Mouse (Mus musculus) embryonic facial prominence, embryonic 12.5 days (tissue): Measurements from ENCODE around the gene Irf1. TPM values are rescaled to one million over a fixed set of nuclear protein-coding genes. Genes with fewer than 3 reads are reported as not detected.

ENCODE experiments used
- ATAC-seq: fragments of 200-750 bp; cut with Nextera tagmentation; 2 replicates; pipeline ENCODE4 v1.8.0; 2017; ENCODE audit not compliant: insufficient number of reproducible peaks, insufficient read depth, low FRiP score, low TSS enrichment
- H3K27ac ChIP-seq: fragments of 300-500 bp; sonication (generic); 2 replicates; pipeline ENCODE4 v1.5.1; 2016; ENCODE audit warnings: mild to moderate bottlenecking
- H3K27me3 ChIP-seq: fragments of 300-500 bp; sonication (generic); 2 replicates; pipeline ENCODE4 v1.6.1; 2016; ENCODE audit warnings: mild to moderate bottlenecking, moderate library complexity
- H3K36me3 ChIP-seq: fragments of 300-500 bp; sonication (generic); 2 replicates; pipeline ENCODE4 v1.6.1; 2016; ENCODE audit warnings: mild to moderate bottlenecking
- H3K4me1 ChIP-seq: fragments of 300-500 bp; sonication (generic); 2 replicates; pipeline ENCODE4 v1.6.1; 2016
- H3K4me2 ChIP-seq: fragments of 300-500 bp; sonication (generic); replicated peaks from 2 replicates; pipeline ENCODE4 v1.6.1; 2016; ENCODE audit warnings: mild to moderate bottlenecking, moderate library complexity
- H3K4me3 ChIP-seq: fragments of 300-500 bp; sonication (generic); 2 replicates; pipeline ENCODE4 v1.5.1; 2016; ENCODE audit warnings: mild to moderate bottlenecking
- H3K9ac ChIP-seq: fragments of 300-500 bp; sonication (generic); 2 replicates; pipeline ENCODE4 v1.6.1; 2016; ENCODE audit warnings: mild to moderate bottlenecking, moderate library complexity
- H3K9me3 ChIP-seq: fragments of 300-500 bp; sonication (generic); 2 replicates; pipeline ENCODE4 v1.6.1; 2016; ENCODE audit warnings: mild to moderate bottlenecking, moderate library complexity
- WGBS: fragments of 180-500 bp; shearing (Covaris S2); methylation state at CpG from one replicate; pipeline ENCODE4 v1.1.7; 2016; 5-methylcytosine and 5-hydroxymethylcytosine counted together
- polyA plus RNA-seq: library from polyadenylated mRNA; unstranded; fragments of >200 nt; fragmentation: Nextera tagmentation; extraction: Ambion mirVana; gene quantifications from 2 replicates; pipeline ENCODE4 v1.2.1, GENCODE M21; 2016

Gene Irf1
- polyA plus RNA-seq, 1 experiment from 2014 or later = 10.2 TPM

DNA sequence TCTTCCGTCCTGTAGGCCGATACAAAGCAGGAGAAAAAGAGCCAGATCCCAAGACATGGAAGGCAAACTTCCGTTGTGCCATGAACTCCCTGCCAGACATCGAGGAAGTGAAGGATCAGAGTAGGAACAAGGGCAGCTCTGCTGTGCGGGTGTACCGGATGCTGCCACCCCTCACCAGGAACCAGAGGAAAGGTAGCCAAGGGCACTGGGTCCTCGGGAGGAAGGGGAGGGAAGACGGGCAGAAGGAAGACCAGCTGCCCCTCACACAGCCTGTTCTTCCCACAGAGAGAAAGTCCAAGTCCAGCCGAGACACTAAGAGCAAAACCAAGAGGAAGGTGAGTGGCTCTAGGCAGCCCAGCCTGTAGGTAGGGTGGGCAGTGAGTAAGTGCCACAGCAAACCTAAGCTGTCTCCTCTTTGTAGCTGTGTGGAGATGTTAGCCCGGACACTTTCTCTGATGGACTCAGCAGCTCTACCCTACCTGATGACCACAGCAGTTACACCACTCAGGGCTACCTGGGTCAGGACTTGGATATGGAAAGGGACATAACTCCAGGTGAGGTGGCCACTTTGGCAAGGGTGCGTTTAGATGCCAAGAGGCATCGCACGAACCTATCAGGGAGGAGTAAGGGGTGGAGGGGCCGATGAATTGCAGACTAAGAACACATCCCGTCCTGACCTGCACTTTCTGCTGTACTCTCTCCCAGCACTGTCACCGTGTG lies 4.0 kb downstream of the Irf1 start:
- no peak overlapping the region for H3K4me2 ChIP-seq
- H3K4me3 ChIP-seq = no peak overlapping the region
- H3K36me3 ChIP-seq = peaks cover 9% of the 10 kb centered on the region; the same call in 1 of the 2 replicates
- H3K27me3 ChIP-seq = no peaks in the 10 kb centered on the region
- no peak for ATAC-seq
- no peaks in the 10 kb centered on the region for H3K9me3 ChIP-seq
- H3K9ac ChIP-seq = no peak overlapping the region
- H3K27ac ChIP-seq = no peak overlapping the region
- WGBS = 90% methylated on average over 16 of the region's 16 CpGs
- peaks cover 13% of the 10 kb centered on the region for H3K4me1 ChIP-seq

DNA sequence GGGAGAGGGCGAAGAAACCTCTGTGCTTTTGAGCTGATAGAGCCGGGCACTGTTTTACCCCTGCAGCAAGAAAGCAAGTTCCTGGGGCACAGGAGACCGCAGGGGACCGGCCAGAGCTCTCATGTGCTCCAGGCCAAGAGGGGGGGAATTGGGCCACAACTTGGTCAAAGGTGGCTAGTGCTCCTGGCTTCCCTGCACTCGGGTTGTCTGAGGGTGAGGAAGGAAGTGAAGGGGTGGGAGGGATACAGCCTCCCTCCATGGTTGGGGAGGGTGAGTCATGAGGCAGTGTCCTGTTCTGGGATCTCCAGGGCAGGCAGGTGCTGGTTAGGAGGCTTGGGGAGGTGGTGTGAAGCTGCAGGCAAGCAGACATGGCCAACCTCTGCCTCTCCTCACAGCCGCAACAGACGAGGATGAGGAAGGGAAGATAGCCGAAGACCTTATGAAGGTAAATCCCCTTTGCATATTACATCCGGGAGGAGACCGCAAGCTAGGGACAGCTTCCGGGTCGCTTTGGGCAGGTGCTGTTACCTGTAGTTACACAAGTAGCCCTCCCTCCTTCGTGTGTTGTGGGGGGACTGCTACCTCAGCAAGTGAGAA lies 4.9 kb downstream of the Irf1 start:
- H3K4me2 ChIP-seq = no peak overlapping the region
- no peak overlapping the region for H3K4me3 ChIP-seq
- no peak for ATAC-seq
- no peaks in the 10 kb centered on the region for H3K27me3 ChIP-seq
- H3K36me3 ChIP-seq = peaks cover 9% of the 10 kb centered on the region; the same call in 1 of the 2 replicates
- H3K9me3 ChIP-seq = no peaks in the 10 kb centered on the region
- no peak overlapping the region for H3K9ac ChIP-seq
- peaks cover 3% of the 10 kb centered on the region for H3K4me1 ChIP-seq
- no peak overlapping the region for H3K27ac ChIP-seq
- 82% methylated on average over 13 of the region's 13 CpGs for WGBS

DNA sequence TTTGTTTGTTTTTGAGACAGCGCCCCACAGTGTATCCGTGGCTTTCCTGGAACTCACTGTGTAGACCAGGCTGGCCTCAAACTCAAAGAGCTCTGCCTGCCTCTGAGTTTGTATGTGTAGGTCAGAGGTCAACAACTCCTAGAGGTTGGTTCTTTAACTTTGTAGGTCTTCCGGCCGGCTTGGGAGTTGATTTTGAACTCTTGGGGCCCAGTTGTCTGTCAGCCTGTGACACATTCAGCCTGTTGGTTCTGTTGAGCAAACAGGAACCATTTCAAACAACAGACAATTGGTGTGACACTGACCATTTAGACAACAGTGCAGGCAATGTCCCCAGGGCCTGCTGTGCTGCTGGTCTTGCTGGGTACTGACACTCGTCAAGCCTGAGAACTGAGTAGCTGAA lies 7.9 kb downstream of the Irf1 start:
- Histone ChIP-seq H3K36me3 (peaks cover 9% of the 10 kb centered on the region; the same call in 1 of the 2 replicates), H3K4me1 (no peaks in the 10 kb centered on the region), H3K27ac (no peak overlapping the region), H3K4me2 (no peak overlapping the region), H3K9me3 (no peaks in the 10 kb centered on the region), H3K27me3 (no peaks in the 10 kb centered on the region), H3K4me3 (no peak overlapping the region), H3K9ac (no peak overlapping the region)
- 55% methylated on average over 5 of the region's 5 CpGs for WGBS
- ATAC-seq = no peak

DNA sequence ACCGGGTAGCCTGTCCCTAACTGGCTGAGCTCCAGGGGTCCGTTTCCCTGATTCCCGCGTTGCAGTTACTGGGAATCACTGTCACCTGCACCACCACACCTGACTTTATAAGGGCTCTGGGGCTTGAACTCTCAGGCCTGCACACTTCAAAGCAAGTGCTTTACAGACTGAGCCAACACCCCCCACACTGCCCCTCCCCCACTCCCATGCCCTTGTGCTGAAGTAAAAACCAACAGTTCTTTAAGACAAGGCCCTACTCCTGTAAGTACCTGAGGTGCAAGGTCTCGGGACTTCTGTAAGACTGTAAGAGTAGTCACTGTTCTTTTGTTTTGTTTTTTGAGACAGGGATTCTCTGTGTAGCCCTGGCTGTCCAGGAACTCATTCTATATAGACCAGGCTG lies 8.6 kb downstream of the Irf1 start:
- H3K27me3 ChIP-seq = no peaks in the 10 kb centered on the region
- no peaks in the 10 kb centered on the region for H3K9me3 ChIP-seq
- H3K4me1 ChIP-seq = no peaks in the 10 kb centered on the region
- ATAC-seq = no peak
- peaks cover 9% of the 10 kb centered on the region; the same call in 1 of the 2 replicates for H3K36me3 ChIP-seq
- H3K4me2 ChIP-seq = no peak overlapping the region
- H3K4me3 ChIP-seq = no peak overlapping the region
- WGBS = 84% methylated on average over 5 of the region's 5 CpGs
- H3K9ac ChIP-seq = no peak overlapping the region
- no peak overlapping the region for H3K27ac ChIP-seq

DNA sequence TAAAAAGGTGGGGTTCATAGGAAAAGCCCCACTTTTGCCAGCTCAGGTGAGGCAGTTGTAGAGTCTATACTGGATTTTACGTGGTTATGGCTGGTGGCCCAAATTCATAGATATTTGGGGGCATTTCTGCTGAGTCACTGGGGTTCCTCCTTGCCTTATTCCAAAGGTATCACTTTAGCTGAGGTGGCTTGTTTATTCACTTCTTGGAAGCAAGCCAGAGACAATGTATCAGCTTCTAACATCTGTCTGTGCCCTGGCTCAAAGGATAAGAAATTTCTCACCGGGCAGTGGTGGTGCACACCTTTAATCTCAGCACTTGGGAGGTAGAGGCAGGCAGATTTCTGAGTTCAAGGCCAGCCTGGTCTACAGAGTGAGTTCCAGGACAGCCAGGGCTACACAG lies 10.0 kb downstream of the Irf1 start:
- no peak for ATAC-seq
- Histone ChIP-seq H3K9ac (no peak overlapping the region), H3K36me3 (0 out of 2 replicates have a peak, but pooled peaks cover 6% of the 10 kb centered on the region), H3K27ac (no peak overlapping the region), H3K27me3 (no peaks in the 10 kb centered on the region), H3K9me3 (no peaks in the 10 kb centered on the region), H3K4me3 (no peak overlapping the region), H3K4me2 (no peak overlapping the region), H3K4me1 (no peaks in the 10 kb centered on the region)
- 86% methylated on average over 2 of the region's 2 CpGs for WGBS

DNA sequence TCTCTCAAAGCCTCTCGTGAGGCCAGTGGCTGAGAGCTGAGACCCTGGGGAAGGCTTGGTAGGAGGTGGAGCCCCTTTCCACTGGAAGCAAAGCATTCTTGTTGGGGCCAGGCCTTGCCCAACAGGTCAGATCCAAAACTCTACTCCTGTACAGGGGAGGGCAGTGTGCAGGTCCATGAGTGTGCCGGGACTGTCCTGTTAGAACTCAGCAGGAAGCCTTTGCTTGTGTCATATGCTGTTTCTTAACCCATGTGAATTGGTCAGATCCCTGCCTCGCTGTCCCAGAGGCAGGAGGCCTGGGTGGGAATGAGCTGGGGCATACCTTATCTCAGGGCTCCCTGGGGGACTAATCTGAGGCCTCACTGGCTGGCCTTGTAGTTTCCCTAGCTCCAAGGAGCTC lies 10.4 kb downstream of the Irf1 start:
- H3K9ac ChIP-seq = no peak overlapping the region
- H3K4me2 ChIP-seq = no peak overlapping the region
- 0 out of 2 replicates have a peak, but pooled peaks cover 6% of the 10 kb centered on the region for H3K36me3 ChIP-seq
- no peak overlapping the region for H3K27ac ChIP-seq
- no peaks in the 10 kb centered on the region for H3K9me3 ChIP-seq
- H3K4me1 ChIP-seq = no peaks in the 10 kb centered on the region
- H3K4me3 ChIP-seq = no peak overlapping the region
- no peaks in the 10 kb centered on the region for H3K27me3 ChIP-seq
- ATAC-seq = no peak
- 62% methylated on average over 3 of the region's 3 CpGs for WGBS

DNA sequence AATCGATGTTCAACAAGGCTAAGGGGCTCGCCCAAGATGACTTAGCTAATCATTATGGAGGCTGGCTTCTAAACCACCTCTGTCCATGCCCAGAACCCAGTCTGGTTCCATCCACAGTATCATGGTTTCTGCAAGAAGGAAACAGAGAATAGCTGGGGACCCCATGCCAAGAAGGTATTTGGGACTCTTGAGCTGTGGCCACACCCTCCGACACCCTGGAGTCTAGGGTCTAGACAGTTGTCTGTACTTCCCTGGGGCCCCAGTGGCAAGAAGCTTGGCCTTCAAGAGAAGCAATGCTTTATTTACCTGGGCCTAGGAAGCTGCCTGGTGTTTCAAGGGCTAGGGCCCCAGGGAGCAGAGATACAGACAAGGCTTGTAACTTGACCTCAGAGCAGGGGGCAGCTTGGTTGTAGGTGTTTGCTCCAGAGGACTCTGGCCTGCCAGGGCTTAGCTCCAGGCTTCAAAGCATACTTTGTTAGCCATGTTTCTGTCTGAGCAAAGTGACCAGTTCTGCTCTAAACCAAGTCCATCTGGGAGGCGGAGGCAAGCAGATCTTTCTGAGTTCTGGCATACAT lies 11.5 kb downstream of the Irf1 start:
- no peaks in the 10 kb centered on the region for H3K27me3 ChIP-seq
- 0 out of 2 replicates have a peak, but pooled peaks cover 1% of the 10 kb centered on the region for H3K36me3 ChIP-seq
- 91% methylated on average over 4 of the region's 4 CpGs for WGBS
- H3K4me3 ChIP-seq = no peak overlapping the region
- no peaks in the 10 kb centered on the region for H3K9me3 ChIP-seq
- H3K27ac ChIP-seq = no peak overlapping the region
- no peak overlapping the region for H3K4me2 ChIP-seq
- H3K9ac ChIP-seq = no peak overlapping the region
- ATAC-seq = no peak
- H3K4me1 ChIP-seq = no peaks in the 10 kb centered on the region

DNA sequence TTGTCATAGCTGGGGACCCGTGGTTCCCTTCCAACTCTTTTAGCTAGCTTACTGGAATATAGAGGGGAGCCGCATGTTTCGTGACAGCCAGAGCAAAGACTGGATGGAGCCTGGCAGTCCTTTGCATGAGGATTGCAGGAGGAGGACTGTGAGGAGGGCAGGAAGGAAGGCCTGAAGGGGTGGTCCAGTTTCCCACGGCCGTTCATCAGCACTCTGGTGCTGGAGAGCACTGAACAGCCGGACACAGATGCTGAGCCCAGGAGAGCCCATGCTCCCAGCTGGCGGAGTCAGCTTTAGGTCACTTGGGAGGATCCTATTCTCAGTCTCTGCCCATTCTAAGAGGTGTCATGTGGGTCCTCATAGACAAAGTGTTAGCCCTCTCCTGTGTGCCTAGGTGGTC lies 12.2 kb downstream of the Irf1 start:
- H3K36me3 ChIP-seq = no peaks in the 10 kb centered on the region
- H3K4me3 ChIP-seq = no peak overlapping the region
- H3K9me3 ChIP-seq = no peaks in the 10 kb centered on the region
- H3K27me3 ChIP-seq = no peaks in the 10 kb centered on the region
- no peak overlapping the region for H3K9ac ChIP-seq
- no peak for ATAC-seq
- H3K27ac ChIP-seq = no peak overlapping the region
- 88% methylated on average over 7 of the region's 7 CpGs for WGBS
- no peak overlapping the region for H3K4me2 ChIP-seq
- H3K4me1 ChIP-seq = no peaks in the 10 kb centered on the region

DNA sequence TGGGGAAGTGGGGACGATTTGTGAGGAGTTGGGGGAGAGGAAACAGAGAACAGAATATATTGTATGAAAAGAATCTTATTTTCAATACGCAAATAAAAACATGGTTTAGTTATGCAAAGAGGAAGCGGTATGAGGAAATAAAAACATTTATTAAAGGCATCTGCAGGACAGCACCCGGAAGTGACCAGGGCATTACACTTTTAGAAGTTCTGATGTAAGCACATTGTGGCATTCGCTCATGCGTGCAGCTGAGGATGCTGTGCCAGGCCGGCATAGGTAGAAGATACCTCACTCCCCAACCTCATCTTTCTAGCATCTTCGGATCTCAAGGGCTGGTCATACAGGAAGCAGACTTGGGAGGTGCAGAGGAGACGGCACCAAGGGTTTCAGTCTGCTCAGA lies 13.5 kb downstream of the Irf1 start:
- H3K27ac ChIP-seq = no peak overlapping the region
- 86% methylated on average over 9 of the region's 9 CpGs for whole genome bisulfite sequencing
- H3K4me1 ChIP-seq = no peaks in the 10 kb centered on the region
- H3K4me2 ChIP-seq = no peak overlapping the region
- ATAC-seq = no peak
- no peaks in the 10 kb centered on the region for H3K9me3 ChIP-seq
- H3K36me3 ChIP-seq = no peaks in the 10 kb centered on the region
- H3K4me3 ChIP-seq = no peak overlapping the region
- no peaks in the 10 kb centered on the region for H3K27me3 ChIP-seq
- H3K9ac ChIP-seq = no peak overlapping the region

DNA sequence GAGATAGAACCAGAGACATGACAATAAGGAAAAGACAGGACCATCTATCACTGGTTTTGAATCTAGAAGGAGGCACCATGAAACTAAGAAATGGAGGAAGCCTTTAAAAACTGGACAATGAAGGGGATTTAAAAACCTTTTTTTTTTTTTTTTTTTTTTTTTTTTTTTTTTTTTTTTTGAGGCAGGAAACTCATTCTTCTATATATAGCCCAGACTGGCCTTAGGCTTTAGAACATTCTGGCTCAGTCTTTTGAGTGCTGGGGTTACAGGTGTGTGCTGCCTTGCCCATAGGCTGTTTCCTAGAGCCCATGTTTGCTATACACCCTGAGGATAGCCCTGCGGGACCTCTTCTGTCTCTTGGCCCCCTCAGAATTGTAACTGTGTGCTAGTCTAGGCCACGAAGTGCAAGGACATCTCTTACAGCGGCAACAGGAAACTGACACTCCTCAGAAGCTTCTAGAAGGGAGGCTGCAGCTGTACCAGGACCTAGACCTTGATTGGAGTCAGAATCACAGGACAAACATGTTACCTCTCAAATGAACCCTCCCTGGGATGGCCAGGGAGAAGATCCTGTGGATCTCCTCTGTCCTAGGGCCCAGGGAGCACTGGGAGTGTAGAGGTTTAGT lies 15.6 kb downstream of the Irf1 start:
- H3K36me3 ChIP-seq = no peaks in the 10 kb centered on the region
- no peak overlapping the region for H3K4me2 ChIP-seq
- no peak overlapping the region for H3K27ac ChIP-seq
- ATAC-seq = no peak
- H3K27me3 ChIP-seq = no peaks in the 10 kb centered on the region
- no peak overlapping the region for H3K4me3 ChIP-seq
- no peaks in the 10 kb centered on the region for H3K4me1 ChIP-seq
- no peaks in the 10 kb centered on the region for H3K9me3 ChIP-seq
- WGBS = 83% methylated on average over 3 of the region's 3 CpGs
- H3K9ac ChIP-seq = no peak overlapping the region

DNA sequence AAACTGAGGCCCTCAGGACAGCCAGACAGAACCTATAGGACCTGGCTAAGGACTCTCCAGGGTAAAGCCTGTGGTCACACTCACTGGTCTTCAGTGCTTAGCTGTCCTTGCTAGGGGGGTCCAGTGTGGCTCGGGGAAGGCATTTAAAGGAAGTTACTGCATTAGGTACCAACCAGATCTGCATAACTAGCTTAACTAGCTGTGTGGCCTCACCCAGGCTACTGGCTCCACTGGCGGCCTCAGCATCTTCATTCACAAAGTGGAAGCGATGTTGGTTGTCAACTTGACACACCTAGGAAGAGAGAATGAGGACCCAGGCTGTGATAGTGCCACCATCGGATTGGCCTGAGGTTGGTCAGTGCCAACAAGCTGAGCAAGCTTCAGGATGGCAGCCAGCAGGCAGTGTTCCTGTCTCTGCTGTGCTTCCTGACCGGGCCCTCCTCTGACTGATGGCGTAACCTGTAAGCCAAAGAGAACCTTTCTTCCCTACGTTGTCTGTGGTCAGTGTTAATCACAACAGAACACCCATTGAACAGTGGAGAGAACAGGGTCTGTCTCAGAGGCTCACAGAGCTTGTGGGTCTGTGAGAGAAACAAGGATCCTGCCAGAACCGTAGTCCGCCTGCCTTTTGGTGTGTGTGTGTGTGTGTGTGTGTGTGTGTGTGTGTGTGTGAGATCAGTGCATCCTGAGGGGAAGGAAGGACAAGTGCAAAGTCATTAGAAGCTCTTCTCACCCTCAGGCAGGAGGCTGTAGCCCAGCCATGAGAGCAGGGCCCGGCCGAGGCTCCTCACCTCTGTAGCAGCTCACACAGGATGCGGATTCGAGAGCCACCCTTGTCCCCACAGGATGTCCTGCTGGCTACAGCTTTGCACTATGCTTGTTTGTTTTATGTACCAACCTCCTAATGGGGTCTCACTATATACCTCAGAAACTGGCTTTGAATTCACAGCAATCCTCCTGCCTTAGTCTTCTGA lies 16.5 kb downstream of the Irf1 start:
- Histone ChIP-seq H3K27me3 (no peaks in the 10 kb centered on the region), H3K4me3 (no peak overlapping the region), H3K27ac (no peak overlapping the region), H3K9me3 (no peaks in the 10 kb centered on the region), H3K4me2 (no peak overlapping the region), H3K9ac (no peak overlapping the region), H3K36me3 (no peaks in the 10 kb centered on the region), H3K4me1 (no peaks in the 10 kb centered on the region)
- no peak for ATAC-seq
- WGBS = 84% methylated on average over 13 of the region's 13 CpGs
